ENCODE assay signal across 12 mouse cellular contexts in the genomic region with DNA sequence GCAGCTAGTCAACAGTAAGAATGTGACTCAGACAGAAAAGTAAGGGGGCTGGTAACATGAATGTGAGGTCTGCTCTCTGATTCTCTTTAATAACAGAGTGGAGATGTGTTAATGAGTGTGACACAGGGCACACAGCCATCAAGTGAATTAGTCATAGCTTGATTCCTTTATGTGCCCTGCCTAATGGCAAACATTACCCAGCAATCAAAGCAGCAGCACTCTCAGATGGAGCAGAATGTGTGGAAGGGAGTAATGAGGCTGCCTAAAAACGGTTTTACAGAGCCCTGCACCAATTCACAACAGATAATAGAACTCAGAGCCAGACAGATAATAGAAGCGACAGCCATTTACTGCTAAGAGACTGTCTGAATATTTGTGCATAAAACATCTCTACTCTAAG.
DNase-seq lines count a peak whose midpoint lies in the region; ATAC-seq and TF ChIP-seq lines count a peak whose summit lies in the region.
"Had no signal": no experiment of that assay in that cellular context is flagged by ENCODE, and none has a peak within 500 bp of the region (broad histone marks: within the 10 kb centered on the region; RNA-seq: fewer than 3 reads in every experiment).

No protein-coding gene starts in this region.

- ATAC-seq in embryonic facial prominence, embryonic 11.5 days (replicated peaks; ENCODE audit: insufficient number of reproducible peaks, low FRiP score, low TSS enrichment, low read depth), result 0 out of 2 replicates have a peak, but pooled peaks have one; percentile 44
- ATAC-seq in neural tube, embryonic 11.5 days (ENCODE audit: insufficient read depth, low FRiP score, low TSS enrichment), result peak; percentile 93
- ATAC-seq in midbrain, embryonic 12.5 days (ENCODE audit: low FRiP score, low read depth), result peak; percentile 88
- no peak for ATAC-seq in heart, embryonic 11.5 days (replicated peaks; ENCODE audit: insufficient number of reproducible peaks, low FRiP score, low TSS enrichment)
- ATAC-seq in liver, postnatal 0 days, result no peak

- H3K4me1 ChIP-seq in embryonic facial prominence, embryonic 11.5 days (ENCODE audit: control insufficient read depth, insufficient read depth, low read length), result no peaks in the 10 kb centered on the region
- H3K4me1 ChIP-seq in embryonic facial prominence, embryonic 10.5 days, result no peaks in the 10 kb centered on the region
- H3K4me1 ChIP-seq in neural tube, embryonic 11.5 days (ENCODE audit: control insufficient read depth, insufficient read depth, low read length), result no peaks in the 10 kb centered on the region
- no peaks in the 10 kb centered on the region for H3K4me1 ChIP-seq in midbrain, embryonic 12.5 days
- no peaks in the 10 kb centered on the region for H3K4me1 ChIP-seq in heart, embryonic 11.5 days (ENCODE audit: control insufficient read depth, insufficient read depth, low read length)
- no peaks in the 10 kb centered on the region for H3K4me1 ChIP-seq in liver, postnatal 0 days (ENCODE audit: insufficient read depth)
- H3K4me1 ChIP-seq: limb, embryonic 12.5 days had no signal

- H3K27me3 ChIP-seq in embryonic facial prominence, embryonic 11.5 days (ENCODE audit: control insufficient read depth, insufficient read depth, low read length), result no peaks in the 10 kb centered on the region
- no peaks in the 10 kb centered on the region for H3K27me3 ChIP-seq in embryonic facial prominence, embryonic 10.5 days (replicated peaks; ENCODE audit: low read depth, poor library complexity, severe bottlenecking)
- no peaks in the 10 kb centered on the region for H3K27me3 ChIP-seq in neural tube, embryonic 11.5 days (ENCODE audit: control insufficient read depth, insufficient read depth, low read length)
- no peaks in the 10 kb centered on the region for H3K27me3 ChIP-seq in midbrain, embryonic 12.5 days
- no peaks in the 10 kb centered on the region for H3K27me3 ChIP-seq in heart, embryonic 11.5 days (ENCODE audit: control insufficient read depth, insufficient read depth, low read length)
- no peaks in the 10 kb centered on the region for H3K27me3 ChIP-seq in liver, postnatal 0 days (ENCODE audit: insufficient read depth, low read length)
- H3K27me3 ChIP-seq: limb, embryonic 12.5 days had no signal

- no peak overlapping the region for H3K9ac ChIP-seq in embryonic facial prominence, embryonic 11.5 days (replicated peaks; ENCODE audit: low read length)
- no peak overlapping the region for H3K9ac ChIP-seq in neural tube, embryonic 11.5 days (ENCODE audit: low read length)
- no peak overlapping the region for H3K9ac ChIP-seq in midbrain, embryonic 12.5 days (replicated peaks)
- no peak overlapping the region for H3K9ac ChIP-seq in heart, embryonic 11.5 days (ENCODE audit: low read depth, low read length)
- no peak overlapping the region for H3K9ac ChIP-seq in liver, postnatal 0 days (replicated peaks)
- H3K9ac ChIP-seq: limb, embryonic 12.5 days; lung, embryonic 14.5 days had no signal

- 59% methylated on average over 2 of the region's 2 CpGs for WGBS in embryonic facial prominence, embryonic 11.5 days
- WGBS in embryonic facial prominence, embryonic 10.5 days, result 56% methylated on average over 2 of the region's 2 CpGs
- WGBS in neural tube, embryonic 11.5 days, result 27% methylated on average over 2 of the region's 2 CpGs
- WGBS in midbrain, embryonic 12.5 days, result 28% methylated on average over 2 of the region's 2 CpGs
- WGBS in heart, embryonic 11.5 days (ENCODE audit: insufficient replicate concordance), result 57% methylated on average over 2 of the region's 2 CpGs
- WGBS in liver, postnatal 0 days (ENCODE audit: insufficient replicate concordance), result 39% methylated on average over 2 of the region's 2 CpGs

- H3K4me2 ChIP-seq in embryonic facial prominence, embryonic 11.5 days (ENCODE audit: low read depth, low read length), result no peak overlapping the region
- no peak overlapping the region for H3K4me2 ChIP-seq in neural tube, embryonic 11.5 days (ENCODE audit: low read depth)
- H3K4me2 ChIP-seq in midbrain, embryonic 12.5 days (replicated peaks), result no peak overlapping the region
- no peak overlapping the region for H3K4me2 ChIP-seq in heart, embryonic 11.5 days
- H3K4me2 ChIP-seq in liver, postnatal 0 days (ENCODE audit: low read depth, low read length), result no peak overlapping the region
- H3K4me2 ChIP-seq: limb, embryonic 12.5 days; lung, embryonic 14.5 days had no signal

- H3K27ac ChIP-seq in embryonic facial prominence, embryonic 11.5 days (replicated peaks; ENCODE audit: low read depth, low read length), result no peak overlapping the region
- H3K27ac ChIP-seq in embryonic facial prominence, embryonic 10.5 days (replicated peaks), result no peak overlapping the region
- H3K27ac ChIP-seq in neural tube, embryonic 11.5 days (ENCODE audit: low read depth, low read length), result no peak overlapping the region
- H3K27ac ChIP-seq in midbrain, embryonic 12.5 days (replicated peaks), result no peak overlapping the region
- no peak overlapping the region for H3K27ac ChIP-seq in heart, embryonic 11.5 days (ENCODE audit: low read depth, low read length)
- no peak overlapping the region for H3K27ac ChIP-seq in liver, postnatal 0 days (ENCODE audit: low read depth)
- H3K27ac ChIP-seq: limb, embryonic 12.5 days had no signal

- DNase-seq in embryonic facial prominence, embryonic 11.5 days (ENCODE audit: low spot score), result no peak
- DNase-seq in embryonic facial prominence, embryonic 10.5 days (ENCODE audit: low spot score), result no peak
- peak; percentile 34 for DNase-seq in neural tube, embryonic 11.5 days (ENCODE audit: low spot score)
- DNase-seq in neural tube, embryonic 10.5 days (ENCODE audit: extremely low spot score, low spot score), result no peak
- DNase-seq in ovary, postnatal 10 days (ENCODE audit: low spot score), result no peak
- no peak for DNase-seq in liver, postnatal 0 days
- DNase-seq: cerebellum, postnatal 25 days; kidney, postnatal 25 days; lung, embryonic 14.5 days had no signal

- H3K4me3 ChIP-seq in embryonic facial prominence, embryonic 11.5 days (ENCODE audit: low read depth, low read length), result no peak overlapping the region
- H3K4me3 ChIP-seq in embryonic facial prominence, embryonic 10.5 days, result no peak overlapping the region
- H3K4me3 ChIP-seq in neural tube, embryonic 11.5 days (ENCODE audit: low read depth, low read length), result no peak overlapping the region
- H3K4me3 ChIP-seq in midbrain, embryonic 12.5 days, result no peak overlapping the region
- H3K4me3 ChIP-seq in heart, embryonic 11.5 days (ENCODE audit: low read depth, low read length), result no peak overlapping the region
- H3K4me3 ChIP-seq in liver, postnatal 0 days (ENCODE audit: low read depth, low read length), result no peak overlapping the region
- H3K4me3 ChIP-seq: limb, embryonic 12.5 days had no signal

- TF ChIP-seq CTCF in liver, postnatal 0 days (IDR thresholded peaks at IDR 0.05; ENCODE audit: low read depth), result no peak

- H3K36me3 ChIP-seq in embryonic facial prominence, embryonic 11.5 days (replicated peaks; ENCODE audit: control insufficient read depth, insufficient read depth, low read depth, low read length), result no peaks in the 10 kb centered on the region
- H3K36me3 ChIP-seq in embryonic facial prominence, embryonic 10.5 days (replicated peaks), result no peaks in the 10 kb centered on the region
- no peaks in the 10 kb centered on the region for H3K36me3 ChIP-seq in neural tube, embryonic 11.5 days (ENCODE audit: control insufficient read depth, insufficient read depth, low read length)
- no peaks in the 10 kb centered on the region for H3K36me3 ChIP-seq in midbrain, embryonic 12.5 days
- no peaks in the 10 kb centered on the region for H3K36me3 ChIP-seq in heart, embryonic 11.5 days (ENCODE audit: control insufficient read depth, insufficient read depth, low read length)
- H3K36me3 ChIP-seq in liver, postnatal 0 days (replicated peaks; ENCODE audit: insufficient read depth, low read length), result no peaks in the 10 kb centered on the region
- H3K36me3 ChIP-seq: limb, embryonic 12.5 days had no signal

- no peaks in the 10 kb centered on the region for H3K9me3 ChIP-seq in embryonic facial prominence, embryonic 11.5 days (replicated peaks; ENCODE audit: control insufficient read depth, low read length)
- H3K9me3 ChIP-seq in embryonic facial prominence, embryonic 10.5 days, result no peaks in the 10 kb centered on the region
- H3K9me3 ChIP-seq in neural tube, embryonic 11.5 days (ENCODE audit: control insufficient read depth, low read length), result no peaks in the 10 kb centered on the region
- no peaks in the 10 kb centered on the region for H3K9me3 ChIP-seq in midbrain, embryonic 12.5 days
- H3K9me3 ChIP-seq in heart, embryonic 11.5 days (replicated peaks; ENCODE audit: control insufficient read depth, low read length), result no peaks in the 10 kb centered on the region
- no peaks in the 10 kb centered on the region for H3K9me3 ChIP-seq in liver, postnatal 0 days (ENCODE audit: low read length)
- H3K9me3 ChIP-seq: limb, embryonic 12.5 days had no signal

- no peak for TF ChIP-seq EP300 in liver, postnatal 0 days (IDR thresholded peaks at IDR 0.05; ENCODE audit: low read depth)

Comparison
In these comparisons a context has a peak if more than half of its experiments do, and no peak if none do; other contexts are left out.
1. ATAC-seq: peak in embryonic facial prominence, embryonic 11.5 days (single experiment), neural tube, embryonic 11.5 days (single experiment) and midbrain, embryonic 12.5 days (single experiment); none in heart, embryonic 11.5 days (single experiment) and liver, postnatal 0 days (single experiment).